Mouse (Mus musculus): Measurements from ENCODE around the gene Dph1. TPM values are rescaled to one million over a fixed set of nuclear protein-coding genes. Genes with fewer than 3 reads are reported as not detected.

The Dph1 gene
- polyA plus RNA-seq, 1 experiment from 2014 or later = 29.2 TPM

GRCm38 (mm10) chr11:75141038-75141437 is 50.0 kb downstream of the Dph1 start:
- peaks cover 46% of the 10 kb centered on the region for H3K4me1 ChIP-seq (ENCODE audit: control insufficient read depth, insufficient read depth, low read length)
- no peak overlapping the region for H3K4me2 ChIP-seq (replicated peaks; ENCODE audit: low read depth, low read length)
- ATAC-seq (ENCODE audit: low FRiP score, low TSS enrichment) = no peak
- peak overlapping the region; percentile 73 for H3K27ac ChIP-seq (ENCODE audit: low read depth, low read length)
- H3K36me3 ChIP-seq (ENCODE audit: control insufficient read depth, insufficient read depth, low read length) = peaks cover 6% of the 10 kb centered on the region; the same call in 1 of the 2 replicates
- WGBS = 75% methylated on average over 3 of the region's 3 CpGs
- H3K9ac ChIP-seq (ENCODE audit: low read depth, low read length) = no peak overlapping the region
- H3K9me3 ChIP-seq (ENCODE audit: control insufficient read depth, low read length) = no peaks in the 10 kb centered on the region
- H3K27me3 ChIP-seq (ENCODE audit: control insufficient read depth, insufficient read depth, low read length) = no peaks in the 10 kb centered on the region
- H3K4me3 ChIP-seq (ENCODE audit: low read length) = no peak overlapping the region

GRCm38 (mm10) chr11:75140431-75140830 is 50.6 kb downstream of the Dph1 start:
- Histone ChIP-seq H3K4me3 (ENCODE audit: low read length) (no peak overlapping the region), H3K9ac (ENCODE audit: low read depth, low read length) (no peak overlapping the region), H3K9me3 (ENCODE audit: control insufficient read depth, low read length) (no peaks in the 10 kb centered on the region), H3K27ac (ENCODE audit: low read depth, low read length) (peak overlapping the region; percentile 73; the same call in 1 of the 2 replicates), H3K36me3 (ENCODE audit: control insufficient read depth, insufficient read depth, low read length) (peaks cover 6% of the 10 kb centered on the region; the same call in 1 of the 2 replicates), H3K4me2 (replicated peaks; ENCODE audit: low read depth, low read length) (no peak overlapping the region), H3K27me3 (ENCODE audit: control insufficient read depth, insufficient read depth, low read length) (no peaks in the 10 kb centered on the region), H3K4me1 (ENCODE audit: control insufficient read depth, insufficient read depth, low read length) (peaks cover 46% of the 10 kb centered on the region)
- 62% methylated on average over 5 of the region's 5 CpGs for WGBS
- ATAC-seq (ENCODE audit: low FRiP score, low TSS enrichment) = no peak

- Histone ChIP-seq H3K4me2 (replicated peaks; ENCODE audit: low read depth, low read length) (no peak overlapping the region), H3K36me3 (ENCODE audit: control insufficient read depth, insufficient read depth, low read length) (peaks cover 2% of the 10 kb centered on the region; the same call in 1 of the 2 replicates), H3K9me3 (ENCODE audit: control insufficient read depth, low read length) (no peaks in the 10 kb centered on the region), H3K27ac (ENCODE audit: low read depth, low read length) (peak overlapping the region; percentile 73), H3K27me3 (ENCODE audit: control insufficient read depth, insufficient read depth, low read length) (no peaks in the 10 kb centered on the region), H3K9ac (ENCODE audit: low read depth, low read length) (no peak overlapping the region), H3K4me3 (ENCODE audit: low read length) (no peak overlapping the region), H3K4me1 (ENCODE audit: control insufficient read depth, insufficient read depth, low read length) (peaks cover 46% of the 10 kb centered on the region)
- ATAC-seq (ENCODE audit: low FRiP score, low TSS enrichment) = peak; percentile 78
- WGBS = 13% methylated on average over 11 of the region's 11 CpGs
Measured at GRCm38 (mm10) chr11:75139122-75139963, 51.7 kb downstream of the Dph1 start.

GRCm38 (mm10) chr11:75136666-75137398 is 54.2 kb downstream of the Dph1 start:
- no peak overlapping the region for H3K4me2 ChIP-seq (replicated peaks; ENCODE audit: low read depth, low read length)
- H3K27ac ChIP-seq (ENCODE audit: low read depth, low read length) = peak overlapping the region; percentile 45; the same call in 1 of the 2 replicates

GRCm38 (mm10) chr11:75135358-75135757 is 55.7 kb downstream of the Dph1 start:
- peaks cover 47% of the 10 kb centered on the region for H3K4me1 ChIP-seq (ENCODE audit: control insufficient read depth, insufficient read depth, low read length)
- ATAC-seq (ENCODE audit: low FRiP score, low TSS enrichment) = no peak
- H3K27ac ChIP-seq (ENCODE audit: low read depth, low read length) = peak overlapping the region; percentile 66
- H3K9me3 ChIP-seq (ENCODE audit: control insufficient read depth, low read length) = no peaks in the 10 kb centered on the region
- 84% methylated on average over 4 of the region's 4 CpGs for WGBS
- H3K4me2 ChIP-seq (replicated peaks; ENCODE audit: low read depth, low read length) = no peak overlapping the region
- no peak overlapping the region for H3K9ac ChIP-seq (ENCODE audit: low read depth, low read length)
- H3K4me3 ChIP-seq (ENCODE audit: low read length) = no peak overlapping the region
- no peaks in the 10 kb centered on the region for H3K36me3 ChIP-seq (ENCODE audit: control insufficient read depth, insufficient read depth, low read length)
- H3K27me3 ChIP-seq (ENCODE audit: control insufficient read depth, insufficient read depth, low read length) = no peaks in the 10 kb centered on the region

More at GRCm38 (mm10) chr11:75136666-75137398, 54.2 kb downstream of the Dph1 start:
- 37% methylated on average over 5 of the region's 5 CpGs for WGBS
- no peak for ATAC-seq (ENCODE audit: low FRiP score, low TSS enrichment)
- Histone ChIP-seq H3K9me3 (ENCODE audit: control insufficient read depth, low read length) (no peaks in the 10 kb centered on the region), H3K4me1 (ENCODE audit: control insufficient read depth, insufficient read depth, low read length) (peaks cover 58% of the 10 kb centered on the region), H3K9ac (ENCODE audit: low read depth, low read length) (no peak overlapping the region), H3K4me3 (ENCODE audit: low read length) (no peak overlapping the region), H3K27me3 (ENCODE audit: control insufficient read depth, insufficient read depth, low read length) (no peaks in the 10 kb centered on the region), H3K36me3 (ENCODE audit: control insufficient read depth, insufficient read depth, low read length) (no peaks in the 10 kb centered on the region)

GRCm38 (mm10) chr11:75134485-75135068 is 56.5 kb downstream of the Dph1 start:
- WGBS = 67% methylated on average over 5 of the region's 5 CpGs
- Histone ChIP-seq H3K36me3 (ENCODE audit: control insufficient read depth, insufficient read depth, low read length) (no peaks in the 10 kb centered on the region), H3K4me2 (replicated peaks; ENCODE audit: low read depth, low read length) (no peak overlapping the region), H3K9ac (ENCODE audit: low read depth, low read length) (no peak overlapping the region), H3K9me3 (ENCODE audit: control insufficient read depth, low read length) (no peaks in the 10 kb centered on the region), H3K27ac (ENCODE audit: low read depth, low read length) (peak overlapping the region; percentile 66; the same call in 1 of the 2 replicates), H3K27me3 (ENCODE audit: control insufficient read depth, insufficient read depth, low read length) (no peaks in the 10 kb centered on the region), H3K4me3 (ENCODE audit: low read length) (no peak overlapping the region), H3K4me1 (ENCODE audit: control insufficient read depth, insufficient read depth, low read length) (peaks cover 39% of the 10 kb centered on the region)
- no peak for ATAC-seq (ENCODE audit: low FRiP score, low TSS enrichment)

- H3K9me3 ChIP-seq (ENCODE audit: control insufficient read depth, low read length) = no peaks in the 10 kb centered on the region
- no peaks in the 10 kb centered on the region for H3K27me3 ChIP-seq (ENCODE audit: control insufficient read depth, insufficient read depth, low read length)
- peak; percentile 73; the same call in 1 of the 2 replicates for ATAC-seq (ENCODE audit: low FRiP score, low TSS enrichment)
- peaks cover 33% of the 10 kb centered on the region for H3K4me1 ChIP-seq (ENCODE audit: control insufficient read depth, insufficient read depth, low read length)
- 2% methylated on average over 2 of the region's 2 CpGs for WGBS
- H3K36me3 ChIP-seq (ENCODE audit: control insufficient read depth, insufficient read depth, low read length) = no peaks in the 10 kb centered on the region
- no peak overlapping the region for H3K4me3 ChIP-seq (ENCODE audit: low read length)
- no peak overlapping the region for H3K9ac ChIP-seq (ENCODE audit: low read depth, low read length)
- no peak overlapping the region for H3K4me2 ChIP-seq (replicated peaks; ENCODE audit: low read depth, low read length)
- H3K27ac ChIP-seq (ENCODE audit: low read depth, low read length) = peak overlapping the region; percentile 66; the same call in 1 of the 2 replicates
Measured at GRCm38 (mm10) chr11:75133951-75134350, 57.1 kb downstream of the Dph1 start.

- Histone ChIP-seq H3K27ac (ENCODE audit: low read depth, low read length) (peak overlapping the region; percentile 66; the same call in 1 of the 2 replicates), H3K4me3 (ENCODE audit: low read length) (no peak overlapping the region), H3K9me3 (ENCODE audit: control insufficient read depth, low read length) (no peaks in the 10 kb centered on the region), H3K36me3 (ENCODE audit: control insufficient read depth, insufficient read depth, low read length) (no peaks in the 10 kb centered on the region), H3K9ac (ENCODE audit: low read depth, low read length) (no peak overlapping the region), H3K27me3 (ENCODE audit: control insufficient read depth, insufficient read depth, low read length) (no peaks in the 10 kb centered on the region), H3K4me1 (ENCODE audit: control insufficient read depth, insufficient read depth, low read length) (peaks cover 28% of the 10 kb centered on the region), H3K4me2 (replicated peaks; ENCODE audit: low read depth, low read length) (no peak overlapping the region)
- 84% methylated on average over 5 of the region's 5 CpGs for WGBS
- no peak for ATAC-seq (ENCODE audit: low FRiP score, low TSS enrichment)
Measured at GRCm38 (mm10) chr11:75133391-75133790, 57.6 kb downstream of the Dph1 start.

All from kidney, embryonic 14.5 days (tissue).